Mouse (Mus musculus): ENCODE data around the gene Galr2.

GRCm38 (mm10) chr11:116329314-116330210 is 48.8 kb downstream of the Galr2 start:
- no peak for TF ChIP-seq CHD2 (IDR thresholded peaks at IDR 0.05; ENCODE audit: low read depth, low read length)
- no peak for TF ChIP-seq ZC3H11A (IDR thresholded peaks at IDR 0.05; ENCODE audit: borderline replicate concordance, low read depth, low read length)
